Mouse (Mus musculus) urinary bladder, adult 18-20 months (tissue): ENCODE data around the gene Myom1.

Experiments used
- DNase-seq, 2 experiments: peaks; one replicate each; pipeline ENCODE4 v3.0.0; 2022; ENCODE audit warnings: low spot score in 2 of 2, mixed read lengths in 2 of 2

The Myom1 gene

DNA sequence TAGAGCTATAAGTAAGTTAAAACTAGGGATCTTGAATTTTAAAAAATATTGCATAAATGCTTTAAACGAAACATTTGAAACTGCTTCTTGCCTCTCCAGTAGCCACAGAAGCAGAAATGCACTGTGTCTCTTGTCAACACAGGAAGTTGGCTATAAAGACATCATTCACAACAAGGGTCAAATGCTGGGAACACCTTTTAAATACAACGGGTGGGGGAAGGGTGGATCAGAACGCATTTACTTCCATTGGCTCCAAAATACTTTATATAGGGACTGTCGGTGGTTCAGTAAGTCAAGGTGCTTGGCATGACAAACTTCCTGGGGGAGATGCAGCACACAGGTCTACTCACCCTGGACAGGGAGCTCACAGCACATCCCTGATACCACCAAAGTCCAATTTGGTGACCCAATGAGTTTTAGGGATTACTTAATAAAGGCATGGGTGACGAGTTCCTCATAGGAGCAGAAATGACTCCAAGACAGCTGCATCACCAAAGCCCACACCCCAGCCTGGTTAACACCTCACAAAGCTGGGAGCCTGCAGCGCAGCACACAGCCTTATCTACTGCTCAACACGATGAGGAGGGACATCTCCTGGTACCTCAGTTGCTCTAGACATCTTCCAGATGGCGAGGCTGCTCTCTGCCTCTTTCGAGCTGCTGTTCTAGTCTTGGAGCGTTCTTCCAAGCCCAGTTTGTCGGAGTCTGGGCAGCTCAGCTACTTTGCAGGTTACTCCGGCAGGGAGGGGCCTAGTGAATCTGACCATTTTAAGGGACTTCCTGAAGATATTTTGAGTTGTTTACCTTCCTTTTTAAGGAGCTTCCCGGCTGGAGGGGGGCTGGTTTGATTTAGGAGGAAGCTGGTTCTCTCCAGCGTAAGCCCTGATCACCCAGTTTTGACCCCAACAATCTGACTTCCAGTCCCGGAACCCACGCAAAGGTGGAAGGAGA is 134.2 kb downstream of the Myom1 start:
- DNase-seq, result no peak

- DNase-seq, result no peak
Measured at GRCm38 (mm10) chr17:71137334-71137721, 134.9 kb downstream of the Myom1 start.

DNA sequence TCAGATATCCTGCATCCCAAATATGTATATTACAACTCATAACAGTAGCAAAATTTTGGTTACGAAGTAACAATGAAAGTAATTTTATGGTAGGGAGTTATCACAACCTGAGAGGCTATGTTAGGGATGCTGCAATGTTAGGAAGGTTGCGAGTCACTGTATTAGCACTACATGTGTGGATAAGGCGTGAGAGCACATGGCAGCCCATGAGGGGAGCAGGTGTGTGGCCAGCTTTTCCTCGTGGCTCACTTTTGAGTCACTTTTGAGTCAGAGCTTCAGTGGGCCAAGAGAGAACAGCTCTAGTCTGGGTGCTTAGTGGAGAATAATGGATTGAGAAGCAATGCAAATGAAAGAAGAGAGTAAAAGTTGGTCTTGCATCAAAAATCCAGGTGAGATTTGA is 139.6 kb downstream of the Myom1 start:
- no peak for DNase-seq

DNA sequence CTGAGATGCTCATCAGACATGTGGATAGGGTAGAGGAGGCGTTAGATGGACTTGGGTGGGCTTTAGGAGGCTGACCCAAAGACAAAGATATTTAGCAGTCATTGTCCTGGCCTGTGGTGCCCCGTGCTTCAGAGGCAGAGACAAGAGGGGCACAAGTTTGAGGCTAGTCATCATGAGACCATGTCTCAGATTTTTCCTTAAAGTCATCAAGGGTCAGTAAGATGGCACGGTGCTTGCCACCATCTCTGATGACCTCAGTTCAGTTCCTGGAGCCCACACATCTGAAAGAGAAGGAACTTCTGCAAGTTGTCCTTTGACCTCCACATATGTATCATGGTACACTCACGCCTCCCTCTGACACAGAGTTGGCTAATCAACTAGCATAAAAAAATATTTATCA is 140.7 kb downstream of the Myom1 start:
- no peak for DNase-seq

DNA sequence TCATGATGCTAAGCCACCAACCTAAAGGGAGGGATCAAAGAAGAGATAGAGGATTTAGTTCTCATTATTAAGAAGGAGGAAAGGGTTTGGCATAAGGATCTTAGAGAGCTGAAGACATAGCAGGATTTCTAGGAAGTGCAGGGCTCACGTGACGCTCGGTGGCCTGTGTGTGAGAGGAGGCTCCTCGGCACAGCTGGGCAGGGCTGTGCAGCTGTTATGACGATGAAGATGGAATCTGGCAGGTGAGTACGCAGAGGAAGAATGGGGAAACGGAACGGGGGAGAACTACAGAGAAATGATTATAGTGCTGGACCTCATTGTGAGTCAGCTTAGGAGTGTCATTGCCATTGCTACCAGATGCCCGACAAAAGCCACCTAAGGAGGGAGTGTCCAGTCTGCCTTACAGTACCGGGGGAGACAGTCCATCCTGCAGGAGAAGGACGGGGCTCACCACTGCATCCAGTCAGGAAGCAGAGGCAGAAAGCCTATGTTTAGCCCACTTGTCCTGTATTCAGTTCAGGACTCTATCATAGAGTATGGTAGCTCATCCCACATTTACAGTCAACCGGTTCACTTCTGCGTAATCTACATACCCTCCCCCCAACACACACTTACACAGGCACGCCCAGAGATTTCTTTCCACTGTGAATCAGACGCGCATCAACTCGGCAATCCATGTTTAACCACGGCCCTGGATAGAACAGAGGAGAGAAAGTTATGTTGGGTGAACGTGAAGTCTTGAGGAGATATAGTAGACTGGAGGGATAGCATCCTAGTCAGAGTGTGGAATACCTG is 142.1 kb downstream of the Myom1 start:
- DNase-seq, result no peak

GRCm38 (mm10) chr17:71145248-71145961 is 143.0 kb downstream of the Myom1 start:
- no peak for DNase-seq

- no peak for DNase-seq
Measured at GRCm38 (mm10) chr17:71153356-71153755, 150.9 kb downstream of the Myom1 start.

GRCm38 (mm10) chr17:71155271-71155670 is 152.8 kb downstream of the Myom1 start:
- no peak for DNase-seq

GRCm38 (mm10) chr17:71159152-71159567 is 156.7 kb downstream of the Myom1 start:
- peak; percentile 24 to 29 for DNase-seq

DNA sequence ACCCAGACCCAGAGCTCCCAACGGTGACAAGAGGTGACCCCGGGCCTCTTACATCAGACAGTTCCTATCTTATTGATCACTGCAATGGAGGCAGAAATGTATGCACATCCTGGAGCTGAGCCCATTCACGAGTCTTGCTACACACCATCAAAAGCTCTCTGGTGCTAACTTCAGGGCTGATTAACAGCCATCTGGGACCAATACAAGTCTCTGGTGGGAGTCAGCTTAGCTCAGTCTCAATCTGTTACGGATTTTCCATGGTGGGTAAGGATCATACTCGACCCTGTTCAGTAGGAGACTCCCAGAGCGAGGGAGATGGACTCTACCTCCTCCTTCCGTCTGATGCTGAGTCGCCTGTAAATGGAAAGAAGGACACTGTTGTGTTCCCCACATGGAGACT is 157.3 kb downstream of the Myom1 start:
- DNase-seq, result no peak

GRCm38 (mm10) chr17:71160244-71160995 is 158.0 kb downstream of the Myom1 start:
- DNase-seq, result no peak

DNA sequence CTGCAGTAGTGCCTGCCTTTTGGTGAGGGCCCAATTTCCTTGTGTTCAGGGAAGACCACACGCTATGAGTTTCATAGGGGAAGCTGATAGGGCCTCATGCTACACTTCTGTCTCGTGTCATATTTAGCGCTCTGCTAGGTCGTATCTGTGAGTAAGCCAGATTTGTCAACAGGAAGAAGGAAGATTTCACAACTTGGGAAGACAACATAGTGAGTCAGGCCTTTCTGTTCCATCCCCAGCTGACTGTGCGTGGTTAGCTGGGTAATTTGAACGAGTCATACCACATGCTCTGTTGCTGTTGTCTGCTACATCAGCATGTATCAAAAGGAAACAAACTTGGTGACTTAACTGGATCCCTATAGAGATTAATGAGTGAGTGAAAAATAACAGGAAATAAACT is 162.6 kb downstream of the Myom1 start:
- peak in 1 of 2 experiments; percentile 39 for DNase-seq

DNA sequence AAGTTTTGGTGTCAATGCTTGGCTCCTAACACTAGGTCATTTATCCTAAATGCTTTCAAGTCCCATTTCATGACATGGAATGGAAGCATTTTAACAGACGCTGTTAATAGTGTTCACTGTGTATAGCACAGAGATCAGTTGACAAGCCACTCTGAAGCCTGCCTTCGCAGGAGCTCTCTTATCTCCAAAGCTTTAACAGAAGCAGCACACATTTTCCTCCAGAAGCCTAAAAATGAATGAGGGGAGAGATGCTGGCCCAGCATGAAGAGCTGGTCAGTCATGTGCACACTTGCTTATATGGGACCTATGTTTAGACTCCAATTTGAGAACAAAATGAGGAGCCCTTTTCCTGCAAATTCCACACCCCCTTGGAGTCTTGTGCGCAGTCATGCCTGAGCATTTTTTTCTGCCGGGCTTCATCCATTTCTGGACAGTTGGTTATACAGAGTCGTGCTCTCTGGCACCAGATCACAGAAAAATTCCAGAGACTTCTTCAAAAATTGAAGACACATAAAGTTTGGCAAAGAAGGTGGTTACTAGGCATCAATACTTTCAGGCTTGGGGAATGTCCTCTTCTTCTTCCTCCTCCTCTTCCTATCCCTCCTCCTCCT is 165.9 kb downstream of the Myom1 start:
- DNase-seq, result no peak

GRCm38 (mm10) chr17:71168846-71169245 is 166.4 kb downstream of the Myom1 start:
- DNase-seq, result no peak

DNA sequence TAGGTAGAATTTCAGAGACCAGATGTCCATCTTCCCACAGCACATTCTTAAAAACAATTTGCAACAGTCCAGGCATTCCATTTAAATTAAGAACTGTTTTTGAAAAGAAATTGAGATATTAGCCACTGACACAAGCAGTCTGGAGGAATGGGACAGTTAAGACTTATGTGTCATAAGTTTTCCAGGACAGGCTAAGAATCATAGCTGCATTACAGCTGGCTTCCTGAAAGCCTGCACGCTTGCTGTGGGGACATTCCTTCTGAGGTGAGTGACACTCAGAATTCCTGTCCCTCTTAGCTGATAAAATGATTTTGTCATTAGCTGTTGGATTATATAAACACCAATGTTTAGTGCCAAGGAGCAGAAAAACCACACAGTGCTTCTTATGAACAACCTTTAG is 167.2 kb downstream of the Myom1 start:
- DNase-seq, result no peak

DNA sequence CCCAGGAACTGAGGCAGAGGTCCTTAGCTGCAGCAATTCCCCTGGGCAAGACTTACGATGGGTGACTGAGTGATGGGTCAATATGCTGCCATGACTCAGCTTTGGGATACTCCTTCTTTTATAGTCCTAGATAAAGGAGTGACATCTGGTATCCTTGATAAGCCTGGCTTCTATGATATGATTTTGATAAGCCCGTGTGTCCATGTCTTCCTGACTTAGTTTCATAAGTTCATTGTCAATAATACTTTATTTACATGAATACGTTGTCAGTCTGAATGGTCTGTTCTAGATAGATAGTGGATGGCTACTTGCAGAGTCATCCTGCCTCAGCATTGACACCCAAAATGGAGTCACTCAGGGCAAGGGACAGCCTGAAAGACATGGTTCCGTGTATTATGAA is 168.7 kb downstream of the Myom1 start:
- no peak for DNase-seq
